Mouse (Mus musculus): ENCODE data around the gene Pik3r1. TPM values are rescaled to one million over a fixed set of nuclear protein-coding genes. Genes with fewer than 3 reads are reported as not detected.

Gene Pik3r1
- polyA plus RNA-seq, 1 experiment from 2014 or later = 38.8 TPM

GRCm38 (mm10) chr13:101718744-101719143 is 49.3 kb downstream of the Pik3r1 start:
- peak overlapping the region; percentile 37 for H3K4me2 ChIP-seq
- H3K4me3 ChIP-seq = no peak overlapping the region
- peaks cover 27% of the 10 kb centered on the region for H3K4me1 ChIP-seq
- no peak overlapping the region for H3K27ac ChIP-seq
- 62% methylated on average over 7 of the region's 7 CpGs for WGBS
- H3K27me3 ChIP-seq = no peaks in the 10 kb centered on the region
- no peak overlapping the region for H3K9ac ChIP-seq
- no peaks in the 10 kb centered on the region for H3K9me3 ChIP-seq
- no peaks in the 10 kb centered on the region for H3K36me3 ChIP-seq
- ATAC-seq (ENCODE audit: insufficient number of reproducible peaks, insufficient read depth, low FRiP score, low TSS enrichment, low read depth) = no peak

DNA sequence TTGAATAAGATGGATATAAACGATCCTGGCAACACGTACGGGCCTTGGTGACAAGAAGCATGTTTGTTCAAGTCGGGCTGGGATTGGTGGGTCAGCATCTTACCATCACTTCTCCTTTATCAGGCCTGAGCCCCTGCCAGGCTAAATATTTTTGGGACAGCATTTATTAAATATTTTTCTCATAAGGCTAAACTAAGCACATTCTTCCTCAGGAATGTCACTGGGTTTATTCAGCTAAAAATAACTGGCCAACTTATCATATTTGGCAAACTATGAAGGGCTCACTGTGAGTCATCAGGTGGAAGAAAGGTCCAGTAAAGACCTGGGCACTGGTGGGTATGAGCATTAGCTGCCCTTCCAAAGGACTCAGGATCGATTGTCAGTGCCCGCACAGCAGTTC is 50.2 kb downstream of the Pik3r1 start:
- no peak overlapping the region for H3K4me2 ChIP-seq
- 90% methylated on average over 6 of the region's 6 CpGs for WGBS

DNA sequence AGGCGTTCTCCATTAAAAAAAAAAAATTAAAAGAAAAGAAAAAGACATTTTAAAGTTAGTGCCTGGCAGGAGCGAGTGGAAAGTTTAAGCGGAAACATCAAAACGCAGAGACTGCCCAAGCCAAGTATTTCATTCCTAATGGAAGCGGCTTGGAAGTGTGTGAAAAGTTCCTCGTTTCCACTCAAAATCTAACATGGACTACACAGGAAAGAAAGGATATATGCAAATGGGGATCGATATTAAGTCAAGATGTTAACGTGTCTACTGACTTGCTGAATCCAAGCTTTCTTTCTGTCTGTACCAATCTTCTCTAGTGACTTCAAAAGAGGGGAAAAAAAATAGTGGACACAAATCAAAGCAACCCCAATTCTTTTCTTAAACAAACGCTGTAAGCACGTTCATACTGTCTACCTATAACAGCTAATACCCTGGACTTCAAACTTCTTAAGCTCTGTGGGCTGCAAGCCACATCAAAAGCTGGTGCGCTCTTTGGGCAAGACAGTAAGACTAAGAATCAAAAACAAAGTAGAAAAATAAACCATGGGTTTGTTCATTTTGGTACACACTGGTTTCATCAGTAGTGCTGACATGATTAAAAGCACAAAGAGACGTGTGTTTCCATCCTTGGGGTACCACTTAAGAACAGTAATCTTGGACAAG is 54.5 kb downstream of the Pik3r1 start:
- peaks cover 3% of the 10 kb centered on the region; the same call in 1 of the 2 replicates for H3K36me3 ChIP-seq
- peak overlapping the region; percentile 55 for H3K27ac ChIP-seq
- H3K27me3 ChIP-seq = no peaks in the 10 kb centered on the region
- H3K4me1 ChIP-seq = peaks cover 10% of the 10 kb centered on the region
- ATAC-seq (ENCODE audit: insufficient number of reproducible peaks, insufficient read depth, low FRiP score, low TSS enrichment, low read depth) = no peak
- WGBS = 58% methylated on average over 12 of the region's 12 CpGs
- peak overlapping the region; percentile 14; the same call in 1 of the 2 replicates for H3K4me2 ChIP-seq
- H3K4me3 ChIP-seq = no peak overlapping the region
- H3K9ac ChIP-seq = no peak overlapping the region
- H3K9me3 ChIP-seq = no peaks in the 10 kb centered on the region

More for the DNA sequence above, 50.2 kb downstream of the Pik3r1 start:
- Histone ChIP-seq H3K4me3 (no peak overlapping the region), H3K36me3 (no peaks in the 10 kb centered on the region), H3K27me3 (no peaks in the 10 kb centered on the region), H3K4me1 (peaks cover 32% of the 10 kb centered on the region), H3K9ac (no peak overlapping the region), H3K27ac (no peak overlapping the region), H3K9me3 (no peaks in the 10 kb centered on the region)
- ATAC-seq (ENCODE audit: insufficient number of reproducible peaks, insufficient read depth, low FRiP score, low TSS enrichment, low read depth) = no peak

DNA sequence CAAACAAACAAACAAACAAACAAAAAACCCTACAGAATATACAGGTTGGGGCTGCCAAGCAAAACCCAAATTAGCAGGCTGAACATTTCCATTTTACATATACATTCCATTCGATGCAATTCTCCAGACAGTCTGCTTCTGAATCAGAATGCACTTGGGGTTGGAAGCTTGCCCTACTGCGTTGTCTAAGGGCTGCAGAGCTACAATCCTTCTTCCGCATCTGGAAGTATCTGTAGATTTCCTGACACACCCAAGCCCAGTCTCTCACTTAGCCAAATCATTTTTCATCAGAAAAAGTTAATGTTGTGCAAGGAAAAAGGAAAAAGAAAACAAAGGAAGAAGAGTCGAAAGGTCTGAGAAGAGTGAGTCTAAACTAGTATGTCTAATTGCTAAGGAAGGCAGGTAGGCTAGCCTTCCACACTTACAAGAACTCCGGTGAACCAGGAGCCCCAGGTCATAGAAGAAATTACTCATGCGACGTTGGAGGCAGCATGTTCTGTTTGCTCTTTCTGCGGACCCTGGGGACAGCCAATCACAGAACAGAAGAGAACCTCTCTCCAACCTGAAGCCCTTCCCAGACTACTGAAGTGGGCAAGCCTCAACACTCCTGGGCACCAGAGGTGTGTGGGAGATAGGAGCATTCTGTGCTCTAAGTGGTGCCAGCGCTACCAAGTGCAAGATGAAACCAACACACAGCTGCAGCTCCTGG is 55.1 kb downstream of the Pik3r1 start:
- Histone ChIP-seq H3K9me3 (no peaks in the 10 kb centered on the region), H3K36me3 (peaks cover 10% of the 10 kb centered on the region), H3K9ac (no peak overlapping the region), H3K4me2 (peak overlapping the region; percentile 14; the same call in 1 of the 2 replicates), H3K4me1 (peaks cover 10% of the 10 kb centered on the region), H3K27ac (peak overlapping the region; percentile 55), H3K27me3 (no peaks in the 10 kb centered on the region), H3K4me3 (no peak overlapping the region)
- 0 out of 2 replicates have a peak, but pooled peaks have one; percentile 10 for ATAC-seq (ENCODE audit: insufficient number of reproducible peaks, insufficient read depth, low FRiP score, low TSS enrichment, low read depth)
- 64% methylated on average over 9 of the region's 9 CpGs for WGBS

DNA sequence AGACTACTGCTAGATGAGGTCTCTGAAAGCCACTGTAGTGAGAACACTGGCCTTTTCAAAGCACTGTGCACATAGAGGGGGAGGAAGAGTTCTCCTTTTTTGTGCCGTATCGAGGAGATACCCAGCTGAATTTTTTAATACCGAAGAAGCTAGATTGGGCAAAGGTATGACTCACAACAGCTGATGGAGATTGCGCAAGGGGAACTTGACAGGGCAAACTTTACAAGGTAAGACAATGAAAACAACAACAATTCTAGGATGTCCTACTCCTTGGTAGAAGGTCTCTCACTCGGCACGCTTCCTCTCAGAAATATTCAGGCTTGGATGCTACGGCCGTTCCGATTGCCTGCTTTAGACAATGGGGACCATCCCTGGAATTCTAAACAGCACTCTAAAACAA is 55.9 kb downstream of the Pik3r1 start:
- WGBS = 88% methylated on average over 9 of the region's 9 CpGs
- H3K27ac ChIP-seq = no peak overlapping the region
- H3K36me3 ChIP-seq = peaks cover 15% of the 10 kb centered on the region
- H3K4me1 ChIP-seq = peaks cover 10% of the 10 kb centered on the region
- H3K27me3 ChIP-seq = no peaks in the 10 kb centered on the region
- H3K9me3 ChIP-seq = no peaks in the 10 kb centered on the region
- no peak overlapping the region for H3K9ac ChIP-seq
- H3K4me2 ChIP-seq = no peak overlapping the region
- no peak overlapping the region for H3K4me3 ChIP-seq
- ATAC-seq (ENCODE audit: insufficient number of reproducible peaks, insufficient read depth, low FRiP score, low TSS enrichment, low read depth) = no peak

DNA sequence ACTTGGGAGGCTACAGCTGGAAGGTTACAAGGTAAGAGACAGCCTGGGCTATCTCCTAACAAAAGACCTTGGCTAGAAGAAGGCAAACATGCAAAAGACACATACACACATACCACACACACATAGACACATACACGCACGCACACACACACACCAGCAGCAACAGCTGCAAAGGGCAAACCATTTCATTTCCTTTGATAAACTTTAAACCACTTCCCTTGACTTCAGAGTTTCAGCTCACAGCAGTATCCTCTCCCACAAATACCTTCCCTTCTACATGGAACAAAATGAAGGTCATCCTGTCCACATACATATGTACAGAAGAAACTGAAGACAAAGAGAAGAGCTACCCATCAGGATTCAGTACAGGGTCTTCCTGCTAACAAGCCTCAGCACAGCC is 56.7 kb downstream of the Pik3r1 start:
- ATAC-seq (ENCODE audit: insufficient number of reproducible peaks, insufficient read depth, low FRiP score, low TSS enrichment, low read depth) = no peak
- Histone ChIP-seq H3K27me3 (no peaks in the 10 kb centered on the region), H3K4me1 (peaks cover 10% of the 10 kb centered on the region), H3K9ac (no peak overlapping the region), H3K4me2 (no peak overlapping the region), H3K27ac (no peak overlapping the region), H3K36me3 (peaks cover 18% of the 10 kb centered on the region), H3K9me3 (no peaks in the 10 kb centered on the region), H3K4me3 (no peak overlapping the region)
- 94% methylated on average over 2 of the region's 2 CpGs for WGBS

DNA sequence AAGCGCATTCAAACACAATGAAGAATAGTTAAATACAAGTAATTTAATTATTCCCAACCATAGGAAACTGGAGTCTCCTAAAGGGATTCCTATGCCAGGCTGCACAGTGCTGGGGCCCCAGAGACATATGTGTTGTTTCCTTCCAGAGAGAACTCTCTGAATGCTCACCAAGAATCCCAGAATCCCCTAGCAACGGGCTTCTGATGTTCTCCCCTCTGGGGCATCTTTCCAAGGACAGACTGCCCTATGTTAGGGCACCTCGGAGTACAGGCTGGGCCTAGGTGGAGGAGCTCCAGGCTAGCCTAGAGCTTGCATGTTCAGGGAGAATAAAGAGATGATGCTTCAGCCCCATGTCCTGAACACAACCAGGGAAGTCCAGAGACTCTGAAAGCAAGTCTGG is 58.2 kb downstream of the Pik3r1 start:
- no peak overlapping the region for H3K9ac ChIP-seq
- H3K4me1 ChIP-seq = peaks cover 10% of the 10 kb centered on the region
- 78% methylated on average over 3 of the region's 3 CpGs for WGBS
- no peaks in the 10 kb centered on the region for H3K27me3 ChIP-seq
- no peaks in the 10 kb centered on the region for H3K9me3 ChIP-seq
- no peak overlapping the region for H3K4me2 ChIP-seq
- peaks cover 25% of the 10 kb centered on the region for H3K36me3 ChIP-seq
- no peak overlapping the region for H3K4me3 ChIP-seq
- no peak overlapping the region for H3K27ac ChIP-seq
- no peak for ATAC-seq (ENCODE audit: insufficient number of reproducible peaks, insufficient read depth, low FRiP score, low TSS enrichment, low read depth)

DNA sequence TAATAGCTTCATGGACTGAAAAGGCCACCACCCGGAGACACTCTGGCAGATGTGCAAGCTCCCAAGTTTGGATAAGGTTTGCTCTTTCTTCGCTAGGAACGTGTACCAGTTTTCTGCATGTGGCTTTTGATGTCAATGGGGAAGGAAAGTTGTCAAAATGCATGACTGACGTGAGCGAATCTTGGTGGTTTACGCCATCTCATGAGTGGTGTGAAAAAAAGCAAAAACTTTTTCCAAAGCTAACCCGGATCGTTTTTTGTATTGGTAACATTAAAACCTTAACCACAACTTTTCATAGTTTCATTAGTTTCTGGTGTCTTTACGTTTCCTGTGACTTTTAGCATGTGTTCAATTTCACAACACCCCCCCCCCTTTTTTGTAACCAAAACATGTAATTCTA is 60.8 kb downstream of the Pik3r1 start:
- WGBS = 87% methylated on average over 9 of the region's 9 CpGs
- H3K36me3 ChIP-seq = peaks cover 33% of the 10 kb centered on the region
- no peak for ATAC-seq (ENCODE audit: insufficient number of reproducible peaks, insufficient read depth, low FRiP score, low TSS enrichment, low read depth)

DNA sequence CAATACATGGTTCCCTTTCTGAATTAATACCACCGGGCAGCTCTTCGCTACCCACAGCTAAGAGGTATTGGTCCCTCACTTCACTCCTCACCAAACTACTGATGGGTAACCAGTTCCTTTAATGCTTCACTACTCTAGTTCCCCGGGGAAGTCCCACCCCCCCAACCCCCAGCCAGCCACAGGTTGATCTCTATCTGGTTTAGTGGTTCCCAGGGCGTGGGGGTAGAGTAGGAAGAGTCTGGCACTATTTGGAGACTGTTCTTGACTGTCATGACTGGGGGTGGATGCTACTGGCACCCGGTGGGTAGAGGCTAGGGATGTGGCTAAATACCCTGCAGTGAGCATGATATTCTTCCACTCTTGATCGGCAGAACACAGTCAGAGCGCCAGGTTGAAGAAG is 61.6 kb downstream of the Pik3r1 start:
- H3K27me3 ChIP-seq = no peaks in the 10 kb centered on the region
- no peak for ATAC-seq (ENCODE audit: insufficient number of reproducible peaks, insufficient read depth, low FRiP score, low TSS enrichment, low read depth)
- no peaks in the 10 kb centered on the region for H3K9me3 ChIP-seq
- no peak overlapping the region for H3K4me2 ChIP-seq
- 0 out of 2 replicates have a peak, but pooled peaks cover 3% of the 10 kb centered on the region for H3K4me1 ChIP-seq
- no peak overlapping the region for H3K9ac ChIP-seq
- WGBS = 88% methylated on average over 7 of the region's 7 CpGs
- peaks cover 40% of the 10 kb centered on the region for H3K36me3 ChIP-seq
- no peak overlapping the region for H3K27ac ChIP-seq
- no peak overlapping the region for H3K4me3 ChIP-seq

More for the DNA sequence above, 60.8 kb downstream of the Pik3r1 start:
- H3K4me1 ChIP-seq = 0 out of 2 replicates have a peak, but pooled peaks cover 4% of the 10 kb centered on the region
- no peak overlapping the region for H3K27ac ChIP-seq
- no peak overlapping the region for H3K4me2 ChIP-seq
- H3K27me3 ChIP-seq = no peaks in the 10 kb centered on the region
- H3K9ac ChIP-seq = no peak overlapping the region
- H3K4me3 ChIP-seq = no peak overlapping the region
- H3K9me3 ChIP-seq = no peaks in the 10 kb centered on the region

DNA sequence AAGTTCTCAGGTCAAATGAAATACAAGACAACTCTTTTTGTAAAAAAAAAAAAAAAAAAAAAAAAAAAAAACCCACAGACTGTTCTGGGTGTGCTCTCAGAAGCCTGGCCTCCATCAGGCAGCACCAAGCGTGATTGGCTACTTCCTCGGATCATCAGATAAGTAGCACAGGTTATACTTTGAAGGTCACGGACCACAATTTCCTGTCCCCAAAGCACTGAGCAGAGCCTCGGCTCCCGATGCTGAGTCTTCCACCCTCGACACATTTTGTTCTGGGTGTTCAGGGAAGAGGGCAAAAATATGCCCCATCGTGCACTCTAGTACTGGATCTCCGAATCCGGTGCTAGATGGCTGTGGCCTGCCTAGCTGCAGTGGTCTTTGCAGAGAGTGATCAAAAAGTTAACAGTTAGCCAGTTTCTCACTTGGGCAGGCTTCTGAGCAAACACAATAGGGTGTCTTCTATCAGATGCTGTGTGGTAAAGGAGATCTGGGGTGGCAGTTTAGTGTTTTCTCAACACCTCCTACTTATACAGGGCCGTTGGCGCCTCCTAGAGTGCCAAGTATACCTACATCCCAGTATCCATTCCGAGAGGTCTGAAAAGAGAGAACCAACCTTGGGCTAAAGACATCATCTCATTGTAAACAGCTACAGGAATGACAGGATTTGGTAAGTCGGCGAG is 65.8 kb downstream of the Pik3r1 start:
- WGBS = 84% methylated on average over 14 of the region's 14 CpGs
- H3K9me3 ChIP-seq = no peaks in the 10 kb centered on the region

GRCm38 (mm10) chr13:101701632-101702031 is 66.4 kb downstream of the Pik3r1 start:
- ATAC-seq (ENCODE audit: insufficient number of reproducible peaks, insufficient read depth, low FRiP score, low TSS enrichment, low read depth) = no peak
- 89% methylated on average over 8 of the region's 8 CpGs for WGBS
- Histone ChIP-seq H3K9ac (no peak overlapping the region), H3K36me3 (peaks cover 36% of the 10 kb centered on the region), H3K27me3 (no peaks in the 10 kb centered on the region), H3K4me2 (no peak overlapping the region), H3K4me3 (no peak overlapping the region), H3K9me3 (no peaks in the 10 kb centered on the region), H3K27ac (no peak overlapping the region), H3K4me1 (peaks cover 36% of the 10 kb centered on the region)

More for the DNA sequence above, 65.8 kb downstream of the Pik3r1 start:
- no peak overlapping the region for H3K27ac ChIP-seq
- H3K4me2 ChIP-seq = no peak overlapping the region
- no peak overlapping the region for H3K4me3 ChIP-seq
- ATAC-seq (ENCODE audit: insufficient number of reproducible peaks, insufficient read depth, low FRiP score, low TSS enrichment, low read depth) = no peak
- H3K4me1 ChIP-seq = peaks cover 30% of the 10 kb centered on the region
- H3K36me3 ChIP-seq = peaks cover 36% of the 10 kb centered on the region
- no peak overlapping the region for H3K9ac ChIP-seq
- no peaks in the 10 kb centered on the region for H3K27me3 ChIP-seq

All from embryonic facial prominence, embryonic 13.5 days (tissue).